Mouse (Mus musculus): ENCODE results near the gene Capn7.

- TF ChIP-seq POLR2A (IDR thresholded peaks at IDR 0.05; ENCODE audit: low read depth, low read length) (no peak), CTCF (IDR thresholded peaks at IDR 0.05; ENCODE audit: borderline replicate concordance, insufficient read depth, low read length) (no peak)
Measured at GRCm38 (mm10) chr14:31400246-31400645, 63.8 kb downstream of the Capn7 start.
